Mouse (Mus musculus) lung, adult 18-20 months (tissue): ENCODE measurements at regions not wholly inside any gene's neighbourhood (a gene's known extent, or its start where the extent isn't known, plus 50 kb on each side); places are given as distances from the start of the nearest gene placed in this dataset.

Experiments
- DNase-seq, 2 experiments: peaks; one replicate each; pipeline ENCODE4 v3.0.0; 2022; ENCODE audit warnings: mixed read lengths in 2 of 2

GRCm38 (mm10) chr6:106876690-106877089 is 76.8 kb upstream of the Crbn start:
- no peak for DNase-seq

- DNase-seq: no peak
Measured at GRCm38 (mm10) chr6:106891879-106892638, 92.2 kb upstream of the Crbn start.

GRCm38 (mm10) chr6:106892639-106892934 is 92.7 kb upstream of the Crbn start:
- DNase-seq: no peak

- DNase-seq: no peak
Measured at GRCm38 (mm10) chr6:106903953-106904683, 104.2 kb upstream of the Crbn start.

GRCm38 (mm10) chr6:106915121-106915520 is 115.2 kb upstream of the Crbn start:
- DNase-seq: no peak

- DNase-seq: no peak
Measured at GRCm38 (mm10) chr6:106916683-106917289, 116.9 kb upstream of the Crbn start.

GRCm38 (mm10) chr6:106920951-106921350 is 121.1 kb upstream of the Crbn start:
- DNase-seq: no peak

- DNase-seq: no peak
Measured at GRCm38 (mm10) chr6:106925486-106925885, 125.6 kb upstream of the Crbn start.

- DNase-seq: no peak
Measured at GRCm38 (mm10) chr6:106933584-106933983, 133.7 kb upstream of the Crbn start.

GRCm38 (mm10) chr6:106946227-106946927 is 146.5 kb upstream of the Crbn start:
- DNase-seq: peak in 1 of 2 experiments; percentile 2

GRCm38 (mm10) chr6:106950909-106951308 is 151.0 kb upstream of the Crbn start:
- DNase-seq: no peak

GRCm38 (mm10) chr6:106961320-106961719 is 161.4 kb upstream of the Crbn start:
- no peak for DNase-seq

GRCm38 (mm10) chr6:106964337-106964736 is 164.5 kb upstream of the Crbn start:
- no peak for DNase-seq

GRCm38 (mm10) chr6:106975439-106975838 is 175.6 kb upstream of the Crbn start:
- DNase-seq: no peak

GRCm38 (mm10) chr6:106978721-106979120 is 178.8 kb upstream of the Crbn start:
- no peak for DNase-seq

- DNase-seq: no peak
Measured at GRCm38 (mm10) chr6:106979755-106980154, 179.9 kb upstream of the Crbn start.

- no peak for DNase-seq
Measured at GRCm38 (mm10) chr6:106980188-106980587, 180.3 kb upstream of the Crbn start.

GRCm38 (mm10) chr6:106981232-106981631 is 181.4 kb upstream of the Crbn start:
- no peak for DNase-seq

- no peak for DNase-seq
Measured at GRCm38 (mm10) chr6:106985132-106985801, 185.4 kb upstream of the Crbn start.

- no peak for DNase-seq
Measured at GRCm38 (mm10) chr6:106991586-106991985, 191.7 kb upstream of the Crbn start.

- DNase-seq: peak; percentile 3 to 4
Measured at GRCm38 (mm10) chr6:107004406-107005120, 204.7 kb upstream of the Crbn start.

- no peak for DNase-seq
Measured at GRCm38 (mm10) chr6:107010785-107011184, 210.9 kb upstream of the Crbn start.
